Mouse (Mus musculus) hindlimb bud, embryonic 11.5 days (tissue): ENCODE measurements around the gene Doc2g.
"Not testable (repeated sequence)": the region's sequence is repeated elsewhere in the genome, so short reads cannot be mapped to it uniquely, and the experiment has no call there.

Experiments
- DNase-seq: peaks from one replicate; pipeline ENCODE4 v3.0.0-alpha.2; 2012; ENCODE audit warnings: low read depth, low spot score; ENCODE audit errors: extremely low spot score

Gene Doc2g

GRCm38 (mm10) chr19:4003112-4003511 lies at the start of gene Doc2g:
Doc2g (plus strand) TSS chr19:4003313.
- no peak for DNase-seq

- DNase-seq = no peak
Measured at GRCm38 (mm10) chr19:3955033-3955432, 48.1 kb upstream of the Doc2g start.

- no peak for DNase-seq
Measured at GRCm38 (mm10) chr19:3955804-3956203, 47.3 kb upstream of the Doc2g start.

GRCm38 (mm10) chr19:3957296-3958036 lies 45.6 kb upstream of the Doc2g start:
- not testable (repeated sequence) for DNase-seq

- no peak for DNase-seq
Measured at GRCm38 (mm10) chr19:3958470-3958869, 44.6 kb upstream of the Doc2g start, which contains the start of gene Aldh3b3. Aldh3b3 (plus strand) TSS chr19:3958645.

GRCm38 (mm10) chr19:3959030-3959429 lies 44.1 kb upstream of the Doc2g start:
- no peak for DNase-seq

- no peak for DNase-seq
Measured at GRCm38 (mm10) chr19:3960211-3960610, 42.9 kb upstream of the Doc2g start.

GRCm38 (mm10) chr19:3961805-3962204 lies 41.3 kb upstream of the Doc2g start:
- not testable (repeated sequence) for DNase-seq

- no peak for DNase-seq
Measured at GRCm38 (mm10) chr19:3962469-3962868, 40.6 kb upstream of the Doc2g start.

- no peak for DNase-seq
Measured at GRCm38 (mm10) chr19:3964030-3964429, 39.1 kb upstream of the Doc2g start.

GRCm38 (mm10) chr19:3966330-3967075 lies 36.6 kb upstream of the Doc2g start:
- no peak for DNase-seq

GRCm38 (mm10) chr19:3967258-3967657 lies 35.9 kb upstream of the Doc2g start:
- no peak for DNase-seq

- no peak for DNase-seq
Measured at GRCm38 (mm10) chr19:3972229-3972628, 30.9 kb upstream of the Doc2g start, which contains the start of gene Aldh3b2. Aldh3b2 (plus strand) TSS chr19:3972328.

GRCm38 (mm10) chr19:3974608-3975007 lies 28.5 kb upstream of the Doc2g start:
- not testable (repeated sequence) for DNase-seq

- no peak for DNase-seq
Measured at GRCm38 (mm10) chr19:3975866-3976265, 27.2 kb upstream of the Doc2g start.

GRCm38 (mm10) chr19:3980309-3980708 lies 22.8 kb upstream of the Doc2g start:
- DNase-seq = peak; percentile 68

- DNase-seq = no peak
Measured at GRCm38 (mm10) chr19:3980917-3981316, 22.2 kb upstream of the Doc2g start.

GRCm38 (mm10) chr19:3983527-3984200 lies 19.4 kb upstream of the Doc2g start:
- no peak for DNase-seq

GRCm38 (mm10) chr19:3985261-3985681 lies 17.8 kb upstream of the Doc2g start:
- no peak for DNase-seq

- no peak for DNase-seq
Measured at GRCm38 (mm10) chr19:3986334-3986733, 16.8 kb upstream of the Doc2g start, which contains the start of gene Acy3. Acy3 (plus strand) TSS chr19:3986570.

GRCm38 (mm10) chr19:3988066-3988465 lies 15.0 kb upstream of the Doc2g start:
- no peak for DNase-seq
